Mouse (Mus musculus): ENCODE measurements at regions not wholly inside any gene's neighbourhood (a gene's known extent, or its start where the extent isn't known, plus 50 kb on each side); places are given as distances from the start of the nearest gene placed in this dataset.
A peak's percentile ranks its signal among the peaks of the same experiment; 100 is the strongest.

- Histone ChIP-seq H3K27ac (replicated peaks; ENCODE audit: low read depth, low read length) (no peak overlapping the region), H3K4me3 (ENCODE audit: insufficient read depth, low read depth, low read length) (no peak overlapping the region)
Measured at GRCm38 (mm10) chr13:42546851-42547250, 133.6 kb upstream of the Phactr1 start.

GRCm38 (mm10) chr13:42549021-42549559 lies 131.3 kb upstream of the Phactr1 start:
- Histone ChIP-seq H3K4me3 (ENCODE audit: insufficient read depth, low read depth, low read length) (no peak overlapping the region), H3K27ac (replicated peaks; ENCODE audit: low read depth, low read length) (peak overlapping the region; percentile 81), H3K4me1 (ENCODE audit: control insufficient read depth, insufficient read depth, insufficient read length, low read length) (peaks cover 2% of the 10 kb centered on the region; the same call in 1 of the 2 replicates)

More at GRCm38 (mm10) chr13:42546851-42547250, 133.6 kb upstream of the Phactr1 start:
- H3K4me1 ChIP-seq (ENCODE audit: control insufficient read depth, insufficient read depth, insufficient read length, low read length) = peaks cover 2% of the 10 kb centered on the region; the same call in 1 of the 2 replicates

GRCm38 (mm10) chr13:42554961-42555360 lies 125.5 kb upstream of the Phactr1 start:
- Histone ChIP-seq H3K4me1 (ENCODE audit: control insufficient read depth, insufficient read depth, insufficient read length, low read length) (no peaks in the 10 kb centered on the region), H3K4me3 (ENCODE audit: insufficient read depth, low read depth, low read length) (no peak overlapping the region), H3K27ac (replicated peaks; ENCODE audit: low read depth, low read length) (no peak overlapping the region)

- no peaks in the 10 kb centered on the region for H3K4me1 ChIP-seq (ENCODE audit: control insufficient read depth, insufficient read depth, insufficient read length, low read length)
- no peak overlapping the region for H3K27ac ChIP-seq (replicated peaks; ENCODE audit: low read depth, low read length)
- no peak overlapping the region for H3K4me3 ChIP-seq (ENCODE audit: insufficient read depth, low read depth, low read length)
Measured at GRCm38 (mm10) chr13:42558526-42558925, 121.9 kb upstream of the Phactr1 start.

- Histone ChIP-seq H3K27ac (replicated peaks; ENCODE audit: low read depth, low read length) (no peak overlapping the region), H3K4me1 (ENCODE audit: control insufficient read depth, insufficient read depth, insufficient read length, low read length) (peaks cover 3% of the 10 kb centered on the region), H3K4me3 (ENCODE audit: insufficient read depth, low read depth, low read length) (no peak overlapping the region)
Measured at GRCm38 (mm10) chr13:42561446-42561845, 119.0 kb upstream of the Phactr1 start.

- H3K27ac ChIP-seq (replicated peaks; ENCODE audit: low read depth, low read length) = peak overlapping the region; percentile 61
Measured at GRCm38 (mm10) chr13:42565291-42566058, 114.9 kb upstream of the Phactr1 start.

GRCm38 (mm10) chr13:42570600-42571348 lies 109.6 kb upstream of the Phactr1 start:
- Histone ChIP-seq H3K27ac (replicated peaks; ENCODE audit: low read depth, low read length) (no peak overlapping the region), H3K4me1 (ENCODE audit: control insufficient read depth, insufficient read depth, insufficient read length, low read length) (peaks cover 6% of the 10 kb centered on the region), H3K4me3 (ENCODE audit: insufficient read depth, low read depth, low read length) (no peak overlapping the region)

More at GRCm38 (mm10) chr13:42565291-42566058, 114.9 kb upstream of the Phactr1 start:
- peaks cover 5% of the 10 kb centered on the region for H3K4me1 ChIP-seq (ENCODE audit: control insufficient read depth, insufficient read depth, insufficient read length, low read length)
- H3K4me3 ChIP-seq (ENCODE audit: insufficient read depth, low read depth, low read length) = peak overlapping the region; percentile 1; the same call in 1 of the 2 replicates

- no peak overlapping the region for H3K27ac ChIP-seq (replicated peaks; ENCODE audit: low read depth, low read length)
- peaks cover 3% of the 10 kb centered on the region; the same call in 1 of the 2 replicates for H3K4me1 ChIP-seq (ENCODE audit: control insufficient read depth, insufficient read depth, insufficient read length, low read length)
- H3K4me3 ChIP-seq (ENCODE audit: insufficient read depth, low read depth, low read length) = no peak overlapping the region
Measured at GRCm38 (mm10) chr13:42574189-42574588, 106.2 kb upstream of the Phactr1 start.

GRCm38 (mm10) chr13:42575725-42576426 lies 104.5 kb upstream of the Phactr1 start:
- Histone ChIP-seq H3K4me1 (ENCODE audit: control insufficient read depth, insufficient read depth, insufficient read length, low read length) (no peaks in the 10 kb centered on the region), H3K27ac (replicated peaks; ENCODE audit: low read depth, low read length) (no peak overlapping the region), H3K4me3 (ENCODE audit: insufficient read depth, low read depth, low read length) (no peak overlapping the region)

- Histone ChIP-seq H3K27ac (replicated peaks; ENCODE audit: low read depth, low read length) (no peak overlapping the region), H3K4me1 (ENCODE audit: control insufficient read depth, insufficient read depth, insufficient read length, low read length) (no peaks in the 10 kb centered on the region), H3K4me3 (ENCODE audit: insufficient read depth, low read depth, low read length) (no peak overlapping the region)
Measured at GRCm38 (mm10) chr13:42579471-42579870, 101.0 kb upstream of the Phactr1 start.

GRCm38 (mm10) chr13:42589136-42589535 lies 91.3 kb upstream of the Phactr1 start:
- Histone ChIP-seq H3K4me1 (ENCODE audit: control insufficient read depth, insufficient read depth, insufficient read length, low read length) (peaks cover 3% of the 10 kb centered on the region; the same call in 1 of the 2 replicates), H3K4me3 (ENCODE audit: insufficient read depth, low read depth, low read length) (no peak overlapping the region), H3K27ac (replicated peaks; ENCODE audit: low read depth, low read length) (no peak overlapping the region)

GRCm38 (mm10) chr13:42589607-42590006 lies 90.8 kb upstream of the Phactr1 start:
- Histone ChIP-seq H3K4me1 (ENCODE audit: control insufficient read depth, insufficient read depth, insufficient read length, low read length) (peaks cover 3% of the 10 kb centered on the region; the same call in 1 of the 2 replicates), H3K4me3 (ENCODE audit: insufficient read depth, low read depth, low read length) (no peak overlapping the region), H3K27ac (replicated peaks; ENCODE audit: low read depth, low read length) (no peak overlapping the region)

- H3K27ac ChIP-seq (replicated peaks; ENCODE audit: low read depth, low read length) = no peak overlapping the region
- H3K4me3 ChIP-seq (ENCODE audit: insufficient read depth, low read depth, low read length) = no peak overlapping the region
- H3K4me1 ChIP-seq (ENCODE audit: control insufficient read depth, insufficient read depth, insufficient read length, low read length) = peaks cover 3% of the 10 kb centered on the region; the same call in 1 of the 2 replicates
Measured at GRCm38 (mm10) chr13:42590415-42590814, 90.0 kb upstream of the Phactr1 start.

- no peak overlapping the region for H3K27ac ChIP-seq (replicated peaks; ENCODE audit: low read depth, low read length)
- no peaks in the 10 kb centered on the region for H3K4me1 ChIP-seq (ENCODE audit: control insufficient read depth, insufficient read depth, insufficient read length, low read length)
- H3K4me3 ChIP-seq (ENCODE audit: insufficient read depth, low read depth, low read length) = no peak overlapping the region
Measured at GRCm38 (mm10) chr13:42592945-42593344, 87.5 kb upstream of the Phactr1 start.
